Mouse (Mus musculus) hindbrain, embryonic 10.5 days (tissue): ENCODE measurements around the gene Aldh3b3. TPM values are rescaled to one million over a fixed set of nuclear protein-coding genes. Genes with fewer than 3 reads are reported as not detected.
A peak's percentile ranks its signal among the peaks of the same experiment; 100 is the strongest.

Experiments used
- DNase-seq: peaks from one replicate; pipeline ENCODE4 v3.0.0-alpha.2; 2017; ENCODE audit warnings: low spot score
- H3K27ac ChIP-seq: fragments of 300-500 bp; sonication (generic); 2 replicates; pipeline ENCODE4 v1.5.1; 2016; ENCODE audit warnings: mild to moderate bottlenecking, moderate library complexity
- H3K27me3 ChIP-seq: fragments of 300-500 bp; sonication (generic); 2 replicates; pipeline ENCODE4 v1.6.1; 2016; ENCODE audit warnings: mild to moderate bottlenecking; ENCODE audit not compliant: poor library complexity, insufficient read depth, severe bottlenecking
- H3K36me3 ChIP-seq: fragments of 300-500 bp; sonication (generic); 2 replicates; pipeline ENCODE4 v1.6.1; 2016; ENCODE audit warnings: mild to moderate bottlenecking, moderate library complexity
- H3K4me1 ChIP-seq: fragments of 300-500 bp; sonication (generic); replicated peaks from 2 replicates; pipeline ENCODE4 v1.6.1; 2016; ENCODE audit warnings: mild to moderate bottlenecking
- H3K4me3 ChIP-seq: fragments of 300-500 bp; sonication (generic); 2 replicates; pipeline ENCODE4 v1.5.1; 2016; ENCODE audit warnings: mild to moderate bottlenecking, moderate library complexity
- H3K9me3 ChIP-seq: fragments of 300-500 bp; sonication (generic); 2 replicates; pipeline ENCODE4 v1.6.1; 2016; ENCODE audit warnings: mild to moderate bottlenecking, moderate library complexity
- whole genome bisulfite sequencing: fragments of 180-500 bp; shearing (Covaris S2); methylation state at CpG from one replicate; pipeline ENCODE4 v1.1.7; 2016; 5-methylcytosine and 5-hydroxymethylcytosine counted together
- polyA plus RNA-seq: library from polyadenylated mRNA; unstranded; fragments of >200 nt; fragmentation: Nextera tagmentation; extraction: Ambion mirVana; gene quantifications from 2 replicates; pipeline ENCODE4 v1.2.1, GENCODE M21; 2016

The Aldh3b3 gene
- polyA plus RNA-seq, 1 experiment from 2014 or later = not detected

DNA sequence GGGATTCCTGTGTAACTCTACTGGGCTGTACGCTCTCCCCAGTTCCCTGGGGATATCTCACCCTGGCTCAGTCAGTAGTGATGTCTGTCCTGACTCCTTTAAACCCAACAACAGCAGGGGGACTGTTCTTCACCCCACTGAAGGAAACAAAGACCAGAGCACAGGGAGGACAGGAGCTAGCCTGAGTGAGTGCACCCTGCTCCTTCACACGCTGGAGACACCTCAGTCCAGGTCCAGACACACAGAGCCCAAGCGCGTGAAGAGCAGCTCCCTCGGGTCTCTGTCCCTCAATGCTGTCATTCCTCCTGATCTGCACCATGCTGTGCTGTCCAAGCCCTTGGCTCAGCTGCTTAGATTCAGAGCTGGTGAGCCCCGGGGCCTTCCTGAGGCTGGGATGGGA lies 31.8 kb upstream of the Aldh3b3 start:
- Histone ChIP-seq H3K27ac (0 out of 2 replicates have a peak overlapping the region, but pooled peaks have one; percentile 6), H3K4me3 (no peak overlapping the region), H3K27me3 (no peaks in the 10 kb centered on the region), H3K9me3 (no peaks in the 10 kb centered on the region), H3K4me1 (peaks cover 41% of the 10 kb centered on the region), H3K36me3 (no peaks in the 10 kb centered on the region)
- DNase-seq = no peak
- WGBS = 71% methylated on average over 6 of the region's 6 CpGs

DNA sequence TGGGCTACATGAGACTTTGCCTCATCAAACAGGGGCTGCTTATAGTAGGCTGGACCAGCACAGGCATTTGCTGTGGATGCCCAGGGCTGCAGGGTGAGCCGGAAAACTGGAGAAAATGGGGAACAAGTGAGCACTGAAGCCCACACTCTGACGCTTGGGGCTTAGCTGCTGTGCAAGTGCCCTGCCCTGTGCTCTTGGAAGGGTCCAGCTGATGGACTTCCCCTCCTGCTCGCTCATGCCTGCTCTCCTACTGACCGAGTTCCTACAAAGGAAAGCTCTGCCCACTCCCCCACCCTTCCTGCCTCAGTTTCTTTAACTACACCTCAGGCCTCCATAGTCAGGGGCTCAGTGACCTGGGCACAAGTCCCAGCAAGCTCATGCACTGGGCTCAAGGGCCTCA lies 30.5 kb upstream of the Aldh3b3 start:
- DNase-seq = no peak
- Histone ChIP-seq H3K4me1 (peaks cover 38% of the 10 kb centered on the region), H3K36me3 (no peaks in the 10 kb centered on the region), H3K27me3 (no peaks in the 10 kb centered on the region), H3K4me3 (no peak overlapping the region), H3K27ac (no peak overlapping the region; the same call in 1 of the 2 replicates), H3K9me3 (no peaks in the 10 kb centered on the region)
- WGBS = 91% methylated on average over 4 of the region's 4 CpGs

DNA sequence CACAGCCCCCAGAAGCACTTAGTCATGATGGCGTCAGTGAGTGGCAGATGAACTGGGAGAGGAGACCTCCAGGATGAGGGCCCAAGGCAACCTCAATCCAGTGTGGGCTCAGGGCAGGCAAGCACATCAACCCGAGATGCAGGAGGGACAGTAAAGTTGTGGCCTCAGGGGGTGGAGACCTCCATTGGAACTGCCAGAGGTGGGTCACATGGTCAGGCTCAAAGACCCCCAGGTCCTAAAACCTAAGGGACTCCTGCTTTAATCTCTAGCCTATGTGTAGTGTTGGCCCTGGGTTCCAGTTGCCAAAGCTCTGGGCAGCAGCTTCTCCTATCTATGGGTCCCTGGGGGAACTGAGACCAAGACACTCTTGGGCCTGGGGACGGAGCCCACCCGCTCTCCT lies 29.7 kb upstream of the Aldh3b3 start:
- Histone ChIP-seq H3K4me3 (no peak overlapping the region), H3K4me1 (peaks cover 30% of the 10 kb centered on the region), H3K9me3 (no peaks in the 10 kb centered on the region), H3K27ac (peak overlapping the region; percentile 63), H3K36me3 (no peaks in the 10 kb centered on the region), H3K27me3 (no peaks in the 10 kb centered on the region)
- WGBS = 79% methylated on average over 4 of the region's 4 CpGs
- DNase-seq = no peak

GRCm38 (mm10) chr19:3929211-3929941 lies 29.1 kb upstream of the Aldh3b3 start, which contains the start of gene Aldh3b1:
Aldh3b1 (minus strand) TSS chr19:3929808.
- Histone ChIP-seq H3K4me3 (no peak within 1 kb of the TSS), H3K27ac (peak within 1 kb of the TSS; percentile 63), H3K36me3 (no peaks in the 10 kb centered on the region), H3K27me3 (no peaks in the 10 kb centered on the region), H3K4me1 (peaks cover 26% of the 10 kb centered on the region), H3K9me3 (no peaks in the 10 kb centered on the region)
- WGBS = 63% methylated on average over 12 of the region's 12 CpGs
- no peak for DNase-seq

GRCm38 (mm10) chr19:3930262-3931057 lies 28.0 kb upstream of the Aldh3b3 start:
- no peak for DNase-seq
- no peak overlapping the region for H3K4me3 ChIP-seq
- peaks cover 31% of the 10 kb centered on the region for H3K4me1 ChIP-seq
- no peaks in the 10 kb centered on the region for H3K9me3 ChIP-seq
- 79% methylated on average over 21 of the region's 21 CpGs for WGBS
- H3K36me3 ChIP-seq = no peaks in the 10 kb centered on the region
- H3K27ac ChIP-seq = no peak overlapping the region; the same call in 1 of the 2 replicates
- peaks cover 7% of the 10 kb centered on the region; the same call in 1 of the 2 replicates for H3K27me3 ChIP-seq

DNA sequence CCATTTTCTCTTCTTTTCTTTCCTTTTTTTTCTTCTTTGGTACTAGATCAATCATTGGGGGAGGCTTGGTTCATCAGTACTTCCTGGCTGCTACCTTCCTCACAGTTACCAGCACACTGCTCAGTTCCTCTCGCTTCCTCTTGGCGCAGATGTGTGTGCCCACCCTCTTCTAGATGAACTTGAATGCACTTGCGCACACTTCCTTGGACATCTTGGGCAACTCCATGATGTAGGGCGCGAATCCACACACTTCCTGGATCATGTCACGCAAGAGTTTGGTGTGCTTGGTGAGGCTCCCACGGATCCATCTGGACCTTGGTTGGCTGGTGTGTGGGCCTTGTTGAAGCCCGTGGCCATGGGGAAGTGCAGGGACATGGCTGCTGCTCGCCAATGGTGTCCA lies 26.7 kb upstream of the Aldh3b3 start:
- 90% methylated on average over 9 of the region's 9 CpGs for WGBS
- DNase-seq = no peak
- H3K9me3 ChIP-seq = no peaks in the 10 kb centered on the region
- peaks cover 19% of the 10 kb centered on the region for H3K27me3 ChIP-seq
- peaks cover 34% of the 10 kb centered on the region for H3K4me1 ChIP-seq
- no peaks in the 10 kb centered on the region for H3K36me3 ChIP-seq
- no peak overlapping the region for H3K4me3 ChIP-seq
- no peak overlapping the region for H3K27ac ChIP-seq

GRCm38 (mm10) chr19:3935032-3935895 lies 23.2 kb upstream of the Aldh3b3 start, which contains the start of gene Unc93b1:
Unc93b1 (plus strand) TSS chr19:3935186.
- no peaks in the 10 kb centered on the region for H3K36me3 ChIP-seq
- peaks cover 18% of the 10 kb centered on the region for H3K4me1 ChIP-seq
- H3K27ac ChIP-seq = peak within 1 kb of the TSS; percentile 75
- peak; percentile 69 for DNase-seq
- 6% methylated on average over 42 of the region's 42 CpGs for WGBS
- H3K4me3 ChIP-seq = peak within 1 kb of the TSS; percentile 60
- H3K27me3 ChIP-seq = peaks cover 25% of the 10 kb centered on the region
- H3K9me3 ChIP-seq = no peaks in the 10 kb centered on the region

- Histone ChIP-seq H3K36me3 (no peaks in the 10 kb centered on the region), H3K27ac (peak overlapping the region; percentile 75), H3K4me1 (peaks cover 17% of the 10 kb centered on the region), H3K4me3 (peak overlapping the region; percentile 60), H3K27me3 (peaks cover 25% of the 10 kb centered on the region), H3K9me3 (no peaks in the 10 kb centered on the region)
- peak; percentile 56 for DNase-seq
- 8% methylated on average over 22 of the region's 22 CpGs for WGBS
These were observed 22.3 kb upstream of the Aldh3b3 start for GRCm38 (mm10) chr19:3935896-3936850.

DNA sequence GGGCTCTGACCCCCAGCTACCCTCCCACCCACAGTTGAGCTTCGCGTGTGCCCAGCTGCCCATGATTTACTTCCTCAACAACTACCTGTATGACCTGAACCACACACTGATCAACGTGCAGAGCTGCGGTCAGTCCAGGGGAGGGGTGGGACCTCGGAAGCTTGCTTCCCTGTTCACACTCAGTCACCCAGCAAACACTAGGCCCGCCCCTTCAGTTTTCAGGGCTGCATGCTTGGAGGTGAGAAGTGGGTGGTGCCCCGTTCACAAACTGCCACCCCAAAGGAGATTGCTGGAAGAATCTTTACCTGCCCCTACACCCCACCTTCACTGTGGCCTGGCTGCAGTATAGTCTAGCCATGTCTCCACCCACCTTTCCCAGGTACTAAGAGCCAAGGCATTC lies 16.1 kb upstream of the Aldh3b3 start:
- H3K36me3 ChIP-seq = no peaks in the 10 kb centered on the region
- peaks cover 23% of the 10 kb centered on the region for H3K27me3 ChIP-seq
- no peak overlapping the region for H3K4me3 ChIP-seq
- peaks cover 3% of the 10 kb centered on the region; the same call in 1 of the 2 replicates for H3K4me1 ChIP-seq
- DNase-seq = no peak
- WGBS = 85% methylated on average over 7 of the region's 7 CpGs
- H3K9me3 ChIP-seq = no peaks in the 10 kb centered on the region
- H3K27ac ChIP-seq = no peak overlapping the region

DNA sequence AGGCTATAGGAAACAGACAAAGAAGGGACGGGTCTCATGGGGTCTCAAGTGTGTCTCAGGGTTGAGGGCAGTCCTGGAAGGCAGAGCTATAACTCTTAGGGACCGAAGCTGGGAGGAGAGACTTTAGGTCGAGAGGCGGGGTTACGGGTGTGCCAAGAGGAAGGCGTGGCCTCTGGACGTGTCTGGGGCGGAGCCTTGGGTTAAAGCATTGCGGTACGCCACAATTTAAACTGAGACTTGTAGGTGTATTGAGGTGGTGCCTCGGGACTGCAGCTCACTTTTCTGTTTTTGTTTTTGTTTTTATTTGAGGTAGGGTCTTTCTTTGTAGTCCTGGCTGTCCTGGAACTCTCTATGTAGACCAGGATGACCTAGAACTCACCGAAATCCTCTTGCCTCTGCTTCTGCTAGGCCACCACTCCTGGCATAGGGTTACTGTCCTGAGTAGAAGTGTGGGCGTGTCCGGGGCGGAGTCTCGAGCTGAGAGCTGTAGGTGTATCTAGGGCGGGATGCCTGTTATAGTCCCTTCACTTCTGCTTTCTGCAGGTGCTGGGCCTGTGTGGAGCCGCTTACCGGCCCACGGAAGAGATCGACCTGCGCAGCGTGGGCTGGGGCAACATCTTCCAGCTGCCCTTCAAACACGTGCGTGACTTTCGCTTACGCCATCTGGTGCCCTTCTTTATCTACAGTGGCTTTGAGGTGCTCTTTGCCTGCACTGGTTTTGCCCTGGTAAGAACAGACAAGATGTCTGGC lies 15.3 kb upstream of the Aldh3b3 start:
- DNase-seq = no peak
- Histone ChIP-seq H3K27me3 (peaks cover 23% of the 10 kb centered on the region), H3K27ac (no peak overlapping the region), H3K9me3 (no peaks in the 10 kb centered on the region), H3K4me3 (0 out of 2 replicates have a peak overlapping the region, but pooled peaks have one; percentile 11), H3K4me1 (peaks cover 3% of the 10 kb centered on the region; the same call in 1 of the 2 replicates), H3K36me3 (no peaks in the 10 kb centered on the region)
- WGBS = 22% methylated on average over 27 of the region's 27 CpGs
